Mouse (Mus musculus): ENCODE measurements around the gene Cmtm4.

GRCm38 (mm10) chr8:104439461-104439860 lies 43.9 kb upstream of the Cmtm4 start:
- no peak for TF ChIP-seq CTCF (IDR thresholded peaks at IDR 0.05; ENCODE audit: low read depth, low read length)
- no peak for TF ChIP-seq POLR2A (IDR thresholded peaks at IDR 0.05; ENCODE audit: insufficient read depth, low read length)
